Comparison of ENCODE assay signal across 9 mouse cellular contexts in genomic region chr8:126157452-126158185, GRCm38 (mm10).
A peak's percentile ranks its signal among the peaks of the same experiment; 100 is the strongest.
DNase-seq lines count a peak whose midpoint lies in the region; ATAC-seq and TF ChIP-seq lines count a peak whose summit lies in the region.
"Had no signal": no experiment of that assay in that cellular context is flagged by ENCODE, and none has a peak within 500 bp of the region (broad histone marks: within the 10 kb centered on the region; RNA-seq: fewer than 3 reads in every experiment).

No protein-coding gene starts in this region.

- H3K4me3 ChIP-seq in E14TG2a.4 (replicated peaks; ENCODE audit: low read length), result no peak overlapping the region
- no peak overlapping the region for H3K4me3 ChIP-seq in cerebellum, adult 2 months (replicated peaks; ENCODE audit: insufficient read depth, low read depth, low read length)
- H3K4me3 ChIP-seq in stomach, embryonic 16.5 days (replicated peaks; ENCODE audit: low read length), result no peak overlapping the region
- H3K4me3 ChIP-seq: hindbrain, embryonic 15.5 days had no signal

- intact Hi-C loops in heart, postnatal 25 days (cut with DNase I), result no loop called here

- H3K27me3 ChIP-seq in E14TG2a.4 (ENCODE audit: insufficient read depth, low read length), result no peaks in the 10 kb centered on the region
- no peaks in the 10 kb centered on the region for H3K27me3 ChIP-seq in cerebellum, adult 2 months (ENCODE audit: control insufficient read depth, insufficient read depth, low read length)
- no peaks in the 10 kb centered on the region for H3K27me3 ChIP-seq in stomach, embryonic 16.5 days (ENCODE audit: control insufficient read depth, insufficient read depth, low read length)
- H3K27me3 ChIP-seq: hindbrain, embryonic 15.5 days had no signal

- no peak overlapping the region for H3K27ac ChIP-seq in cerebellum, adult 2 months (ENCODE audit: insufficient read depth, low read length)
- H3K27ac ChIP-seq in stomach, embryonic 16.5 days (ENCODE audit: low read length), result no peak overlapping the region
- H3K27ac ChIP-seq: hindbrain, embryonic 15.5 days had no signal

- peak; percentile 58 for DNase-seq in heart, postnatal 4 days
- no peak for DNase-seq in heart, postnatal 25 days (ENCODE audit: low spot score)
- DNase-seq in cerebellum, adult 2 months, result peak; percentile 74 to 81
- DNase-seq in kidney, postnatal 10 days, result peak; percentile 79
- no peak for DNase-seq in right cerebral cortex, postnatal 25 days
- no peak for DNase-seq in layer of hippocampus, postnatal 25 days (ENCODE audit: extremely low spot score in 1 of 2, low spot score in 1 of 2)

- no peaks in the 10 kb centered on the region for H3K36me3 ChIP-seq in E14TG2a.4 (ENCODE audit: insufficient read depth, low read length)
- H3K36me3 ChIP-seq in stomach, embryonic 16.5 days (ENCODE audit: control insufficient read depth, insufficient read depth, low read length), result no peaks in the 10 kb centered on the region
- H3K36me3 ChIP-seq: hindbrain, embryonic 15.5 days had no signal

- peaks cover 13% of the 10 kb centered on the region for H3K4me1 ChIP-seq in E14TG2a.4 (replicated peaks; ENCODE audit: low read depth, low read length)
- H3K4me1 ChIP-seq in cerebellum, adult 2 months (ENCODE audit: control insufficient read depth, insufficient read depth, low read length), result peaks cover 29% of the 10 kb centered on the region
- H3K4me1 ChIP-seq in stomach, embryonic 16.5 days (ENCODE audit: control insufficient read depth, insufficient read depth, low read length), result no peaks in the 10 kb centered on the region

- TF ChIP-seq CTCF in E14TG2a.4 (conservative IDR thresholded peaks at IDR 0.05; ENCODE audit: low read length), result peak; percentile 81
- TF ChIP-seq CTCF in cerebellum, adult 2 months (IDR thresholded peaks at IDR 0.05; ENCODE audit: borderline replicate concordance, insufficient read depth, low read depth, low read length), result peak; percentile 53; the same call in 1 of the 2 replicates

- H3K9me3 ChIP-seq in E14TG2a.4 (ENCODE audit: low read length), result no peaks in the 10 kb centered on the region
- H3K9me3 ChIP-seq in stomach, embryonic 16.5 days (replicated peaks; ENCODE audit: control insufficient read depth, low read length), result no peaks in the 10 kb centered on the region
- H3K9me3 ChIP-seq: hindbrain, embryonic 15.5 days had no signal

- no peak overlapping the region for H3K9ac ChIP-seq in stomach, embryonic 16.5 days (ENCODE audit: low read length)
- H3K9ac ChIP-seq: hindbrain, embryonic 15.5 days had no signal

- TF ChIP-seq POLR2A in cerebellum, adult 2 months (IDR thresholded peaks at IDR 0.05; ENCODE audit: borderline replicate concordance, insufficient read depth, low read length), result no peak

- H3K4me2 ChIP-seq in stomach, embryonic 16.5 days (ENCODE audit: low read depth, low read length), result no peak overlapping the region
- H3K4me2 ChIP-seq: hindbrain, embryonic 15.5 days had no signal

- WGBS in cerebellum, adult 2 months, result 50% methylated on average over 8 of the region's 8 CpGs
- 50% methylated on average over 8 of the region's 8 CpGs for WGBS in stomach, embryonic 16.5 days

- peak; percentile 42; the same call in 1 of the 2 replicates for ATAC-seq in stomach, embryonic 16.5 days (ENCODE audit: insufficient read depth, low FRiP score)

Comparison
In these comparisons a context has a peak if more than half of its experiments do, and no peak if none do; other contexts are left out.
1. DNase-seq: peak in heart, postnatal 4 days (single experiment), cerebellum, adult 2 months (2 of 2) and kidney, postnatal 10 days (single experiment); none in heart, postnatal 25 days (single experiment), right cerebral cortex, postnatal 25 days (single experiment) and layer of hippocampus, postnatal 25 days (0 of 2).